16 mouse cellular contexts compared by ENCODE assay signal in the genomic region with DNA sequence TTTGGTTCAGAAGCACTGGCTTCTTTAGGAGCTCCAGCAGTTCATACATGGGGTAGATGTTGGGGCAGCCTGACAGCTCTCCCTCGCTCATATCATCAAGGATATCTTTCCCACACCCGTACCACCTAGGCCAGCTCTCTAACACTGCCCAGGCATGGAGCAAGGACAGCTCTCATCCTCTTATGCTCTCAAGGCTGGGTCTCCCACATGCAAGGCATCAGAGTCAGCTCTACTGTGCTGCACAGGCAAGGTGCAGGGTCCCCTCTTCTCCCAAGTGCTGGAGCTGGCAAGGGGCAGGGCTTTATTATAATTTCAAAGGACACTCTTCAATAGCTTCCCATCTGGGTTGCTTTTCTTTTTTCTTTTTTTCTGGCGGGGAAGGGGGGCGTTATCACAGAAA.
"Had no signal": no experiment of that assay in that cellular context is flagged by ENCODE, and none has a peak within 500 bp of the region (broad histone marks: within the 10 kb centered on the region; RNA-seq: fewer than 3 reads in every experiment).

No protein-coding gene starts in this region.

- H3K27ac ChIP-seq: liver, embryonic 12.5 days; liver, embryonic 14.5 days; neural tube, embryonic 13.5 days; neural tube, embryonic 15.5 days had no signal

- H3K9me3 ChIP-seq: liver, embryonic 12.5 days; neural tube, embryonic 13.5 days; neural tube, embryonic 15.5 days had no signal

- H3K9ac ChIP-seq: liver, embryonic 12.5 days; liver, embryonic 14.5 days; neural tube, embryonic 13.5 days; neural tube, embryonic 15.5 days had no signal

- H3K36me3 ChIP-seq: liver, embryonic 12.5 days; neural tube, embryonic 13.5 days; neural tube, embryonic 15.5 days had no signal

- H3K4me3 ChIP-seq: liver, embryonic 12.5 days; myocyte; neural tube, embryonic 13.5 days; neural tube, embryonic 15.5 days had no signal

- H3K27me3 ChIP-seq: liver, embryonic 12.5 days; neural tube, embryonic 13.5 days; neural tube, embryonic 15.5 days had no signal

- DNase-seq: lung, adult 18-20 months; lung, postnatal 10 days; lung, postnatal 4 days; retina, postnatal 1 day; right cerebral cortex, adult 18-20 months; right cerebral cortex, postnatal 25 days; right cerebral cortex, postnatal 4 days; spleen, adult 18-20 months; thymus, adult 18-20 months; thymus, postnatal 14 days; thymus, postnatal 36 days had no signal

- H3K4me1 ChIP-seq: liver, embryonic 12.5 days had no signal

- ATAC-seq: liver, embryonic 12.5 days had no signal

- H3K4me2 ChIP-seq: liver, embryonic 12.5 days; neural tube, embryonic 13.5 days; neural tube, embryonic 15.5 days had no signal
